Mouse (Mus musculus): ENCODE results near the gene Dennd1b. TPM values are rescaled to one million over a fixed set of nuclear protein-coding genes. Genes with fewer than 3 reads are reported as not detected.
A peak's percentile ranks its signal among the peaks of the same experiment; 100 is the strongest.

The Dennd1b gene
- 10.9 and 14.3 TPM in 2 replicates for polyA plus RNA-seq (2016; fragmentation: Nextera tagmentation; extraction: Ambion mirVana)

DNA sequence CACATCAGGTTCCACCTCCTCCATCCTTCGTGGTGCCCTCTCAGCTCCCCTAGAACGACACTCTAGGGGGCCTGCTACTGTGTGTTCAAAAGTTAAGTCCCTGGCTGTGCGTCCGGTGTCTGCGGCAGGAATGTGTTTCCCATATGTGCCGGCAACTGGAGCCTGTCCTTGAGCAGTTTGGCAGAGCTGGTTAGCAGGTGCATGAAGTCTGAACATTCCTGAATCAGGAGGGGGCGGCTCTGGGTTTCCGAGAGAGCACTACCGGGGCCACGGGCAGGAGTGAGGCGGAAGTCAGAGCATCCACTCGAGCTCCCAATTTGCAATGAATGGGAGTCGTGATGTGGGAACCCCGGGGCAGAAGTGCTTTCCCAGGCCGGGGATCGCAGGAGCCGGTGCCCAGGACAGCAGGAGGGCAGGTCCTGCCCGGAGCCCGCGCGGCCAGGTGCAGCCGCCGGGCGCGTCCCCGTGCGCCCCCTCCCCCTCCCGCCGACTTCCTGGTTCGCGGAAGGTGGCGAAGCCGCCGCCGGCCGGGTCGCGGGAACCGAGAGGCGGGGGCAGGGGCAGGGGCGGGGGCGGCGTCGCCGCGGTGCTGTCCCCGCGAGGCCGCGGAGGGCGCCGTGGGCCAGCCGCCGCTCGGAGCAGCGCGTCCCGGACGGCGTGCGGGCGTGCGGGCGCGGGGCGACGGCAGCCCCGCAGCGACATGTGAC, at the start of gene Dennd1b:
Gene Dennd1b, plus strand, starts transcription at position 275 of the 707 bp plus-strand sequence.
- no peaks in the 10 kb centered on the region for H3K27me3 ChIP-seq
- no peaks in the 10 kb centered on the region for H3K9me3 ChIP-seq (replicated peaks)
- peaks cover 5% of the 10 kb centered on the region; the same call in 1 of the 2 replicates for H3K4me1 ChIP-seq
- peak within 1 kb of the TSS; percentile 92 for H3K4me3 ChIP-seq
- no peaks in the 10 kb centered on the region for H3K36me3 ChIP-seq
- peak within 1 kb of the TSS; percentile 94 for H3K9ac ChIP-seq
- WGBS: under 1% methylated on average over 38 of the region's 69 CpGs
- peak; percentile 85 for ATAC-seq (ENCODE audit: low FRiP score)
- peak within 1 kb of the TSS; percentile 89 for H3K27ac ChIP-seq
- peak within 1 kb of the TSS; percentile 70 for H3K4me2 ChIP-seq (replicated peaks)

DNA sequence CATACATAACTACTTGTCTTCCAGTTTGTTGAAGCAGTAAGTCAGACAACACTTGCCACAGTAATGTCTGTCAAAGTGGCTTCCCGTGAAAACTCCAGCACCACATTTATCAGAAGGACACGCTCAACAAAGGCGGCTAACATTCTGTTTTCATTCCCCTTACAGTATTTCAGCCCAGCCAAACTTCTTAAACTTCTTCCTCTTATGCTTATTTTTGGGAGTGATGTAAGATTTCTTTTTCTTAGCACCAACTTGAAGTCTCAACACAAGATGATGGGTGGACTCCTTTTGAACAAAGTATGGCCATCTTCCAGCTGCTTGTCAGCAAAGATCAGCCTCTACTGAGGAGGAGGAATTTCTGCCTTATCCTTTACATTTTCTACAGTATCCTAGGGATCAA, 47.6 kb upstream of the Dennd1b start:
- Histone ChIP-seq H3K27ac (no peak overlapping the region), H3K4me3 (no peak overlapping the region), H3K4me2 (replicated peaks) (no peak overlapping the region), H3K4me1 (no peaks in the 10 kb centered on the region), H3K9me3 (replicated peaks) (no peaks in the 10 kb centered on the region), H3K27me3 (no peaks in the 10 kb centered on the region), H3K9ac (no peak overlapping the region), H3K36me3 (no peaks in the 10 kb centered on the region)
- no peak for ATAC-seq (ENCODE audit: low FRiP score)
- 93% methylated on average over 3 of the region's 3 CpGs for WGBS

DNA sequence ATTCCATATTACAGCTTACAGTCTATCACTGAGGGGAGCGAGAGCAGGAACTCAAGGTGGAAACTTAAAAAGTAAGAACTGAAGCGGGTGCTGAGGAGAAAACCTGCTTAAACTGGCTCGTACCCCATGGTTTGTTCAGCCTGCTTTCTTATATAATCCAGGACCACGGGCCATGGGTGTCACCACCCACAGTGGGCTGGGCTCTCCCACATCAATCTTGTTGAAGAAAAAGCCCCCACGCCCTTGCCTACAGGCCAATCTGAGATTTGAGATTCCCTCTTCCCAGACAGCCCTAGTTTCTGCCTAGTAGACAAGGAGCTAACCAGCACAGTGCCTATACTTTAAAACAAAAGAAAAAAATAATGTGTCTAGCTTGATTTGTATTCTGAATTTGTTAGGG, 43.6 kb upstream of the Dennd1b start:
- H3K4me2 ChIP-seq (replicated peaks): no peak overlapping the region
- no peak overlapping the region for H3K27ac ChIP-seq
- H3K9me3 ChIP-seq (replicated peaks): no peaks in the 10 kb centered on the region
- no peaks in the 10 kb centered on the region for H3K27me3 ChIP-seq
- no peak for ATAC-seq (ENCODE audit: low FRiP score)
- WGBS: 80% methylated on average over 5 of the region's 5 CpGs
- no peaks in the 10 kb centered on the region for H3K4me1 ChIP-seq
- H3K36me3 ChIP-seq: no peaks in the 10 kb centered on the region
- no peak overlapping the region for H3K9ac ChIP-seq
- no peak overlapping the region for H3K4me3 ChIP-seq

DNA sequence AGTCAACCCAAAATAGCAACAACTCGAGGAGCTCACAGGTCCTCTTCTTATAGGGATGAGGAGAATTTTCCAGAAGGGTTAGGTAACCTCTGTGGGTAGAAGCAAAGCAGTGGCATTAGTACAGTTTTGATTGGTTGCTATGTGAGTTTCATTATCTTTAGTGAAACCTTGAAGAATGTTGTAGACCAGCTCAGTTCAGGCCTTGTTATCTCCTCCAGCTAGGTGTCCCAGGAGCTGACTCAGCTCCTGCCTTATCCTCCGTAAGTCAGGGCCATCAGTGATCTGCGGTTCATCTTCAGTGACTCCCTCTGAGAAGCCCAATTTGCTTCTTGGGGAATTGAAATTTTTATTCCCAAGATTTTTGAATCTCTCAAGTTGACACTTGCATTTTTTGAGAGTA, 43.2 kb upstream of the Dennd1b start:
- Histone ChIP-seq H3K4me1 (no peaks in the 10 kb centered on the region), H3K36me3 (no peaks in the 10 kb centered on the region), H3K9me3 (replicated peaks) (no peaks in the 10 kb centered on the region), H3K4me2 (replicated peaks) (no peak overlapping the region), H3K9ac (no peak overlapping the region), H3K27me3 (no peaks in the 10 kb centered on the region), H3K27ac (no peak overlapping the region), H3K4me3 (no peak overlapping the region)
- whole genome bisulfite sequencing: 85% methylated on average over 3 of the region's 3 CpGs
- no peak for ATAC-seq (ENCODE audit: low FRiP score)

DNA sequence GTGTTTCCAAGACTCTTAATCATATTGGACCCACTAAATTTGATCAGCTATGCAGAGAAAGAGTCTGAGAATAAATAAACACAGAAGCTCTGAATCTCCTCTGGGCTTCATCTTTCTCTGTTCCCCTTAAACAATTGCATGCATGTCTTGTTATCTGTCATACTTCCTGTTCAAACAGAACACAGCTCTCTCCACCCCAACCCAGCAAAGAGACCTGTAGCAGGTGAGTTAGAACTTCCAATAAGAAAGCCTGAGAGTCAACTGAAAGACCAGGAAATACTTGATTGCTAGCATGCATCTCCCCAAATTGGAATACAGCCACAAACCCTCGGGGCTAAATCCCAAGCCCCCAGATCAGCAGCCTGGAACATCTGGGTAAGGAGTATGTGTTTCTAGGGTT, 42.4 kb upstream of the Dennd1b start:
- H3K36me3 ChIP-seq: no peaks in the 10 kb centered on the region
- H3K27ac ChIP-seq: no peak overlapping the region
- WGBS: 68% methylated on average over 1 of the region's 1 CpGs
- no peak overlapping the region for H3K4me2 ChIP-seq (replicated peaks)
- H3K4me1 ChIP-seq: no peaks in the 10 kb centered on the region
- H3K9me3 ChIP-seq (replicated peaks): no peaks in the 10 kb centered on the region
- ATAC-seq (ENCODE audit: low FRiP score): no peak
- H3K9ac ChIP-seq: no peak overlapping the region
- no peak overlapping the region for H3K4me3 ChIP-seq
- no peaks in the 10 kb centered on the region for H3K27me3 ChIP-seq

DNA sequence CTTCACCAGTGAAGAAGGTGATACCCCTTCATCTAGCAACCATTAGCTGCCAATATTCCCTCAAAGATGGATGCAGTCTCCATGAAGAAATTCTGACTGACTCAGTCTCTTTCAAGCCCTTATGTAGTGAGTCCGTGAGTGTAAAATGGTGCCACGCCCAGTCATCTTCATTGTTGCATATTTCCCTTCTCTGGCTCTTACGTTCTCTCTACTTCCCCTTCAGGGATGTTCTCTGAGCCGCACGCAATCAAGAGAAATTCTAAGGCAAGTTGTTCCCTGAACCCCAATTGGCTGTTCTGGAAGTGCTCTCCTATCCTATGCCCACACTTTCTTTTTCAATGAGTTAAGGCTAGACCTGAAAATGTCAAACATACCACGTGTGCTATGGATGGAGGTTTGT, 40.3 kb upstream of the Dennd1b start:
- Histone ChIP-seq H3K9ac (no peak overlapping the region), H3K9me3 (replicated peaks) (no peaks in the 10 kb centered on the region), H3K4me1 (no peaks in the 10 kb centered on the region), H3K4me3 (no peak overlapping the region), H3K4me2 (replicated peaks) (no peak overlapping the region), H3K27ac (no peak overlapping the region), H3K27me3 (no peaks in the 10 kb centered on the region), H3K36me3 (no peaks in the 10 kb centered on the region)
- no peak for ATAC-seq (ENCODE audit: low FRiP score)
- 90% methylated on average over 6 of the region's 6 CpGs for WGBS

DNA sequence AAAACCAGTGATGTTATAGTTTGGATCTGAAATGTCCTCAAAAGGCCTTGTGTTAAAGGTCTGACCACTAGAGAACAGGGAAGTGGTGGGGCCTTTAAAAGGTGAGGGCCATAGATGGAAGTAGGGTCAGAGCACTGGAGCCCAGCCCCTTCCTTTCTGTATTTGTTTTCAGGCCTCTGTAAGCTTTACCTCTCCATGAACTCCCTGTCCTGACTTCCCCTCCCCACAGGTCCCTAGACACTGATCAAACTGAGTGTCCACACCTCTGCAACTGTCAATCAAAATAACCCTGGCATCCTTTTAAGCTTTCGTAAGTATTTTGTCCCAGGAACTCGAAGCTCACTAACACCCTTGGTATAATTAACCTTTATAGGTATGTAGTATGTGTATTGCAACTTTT, 39.0 kb upstream of the Dennd1b start:
- Histone ChIP-seq H3K27ac (no peak overlapping the region), H3K4me2 (replicated peaks) (no peak overlapping the region), H3K4me3 (no peak overlapping the region), H3K9me3 (replicated peaks) (no peaks in the 10 kb centered on the region), H3K36me3 (no peaks in the 10 kb centered on the region), H3K9ac (no peak overlapping the region), H3K27me3 (no peaks in the 10 kb centered on the region), H3K4me1 (no peaks in the 10 kb centered on the region)
- no peak for ATAC-seq (ENCODE audit: low FRiP score)
- WGBS: 80% methylated on average over 2 of the region's 2 CpGs

DNA sequence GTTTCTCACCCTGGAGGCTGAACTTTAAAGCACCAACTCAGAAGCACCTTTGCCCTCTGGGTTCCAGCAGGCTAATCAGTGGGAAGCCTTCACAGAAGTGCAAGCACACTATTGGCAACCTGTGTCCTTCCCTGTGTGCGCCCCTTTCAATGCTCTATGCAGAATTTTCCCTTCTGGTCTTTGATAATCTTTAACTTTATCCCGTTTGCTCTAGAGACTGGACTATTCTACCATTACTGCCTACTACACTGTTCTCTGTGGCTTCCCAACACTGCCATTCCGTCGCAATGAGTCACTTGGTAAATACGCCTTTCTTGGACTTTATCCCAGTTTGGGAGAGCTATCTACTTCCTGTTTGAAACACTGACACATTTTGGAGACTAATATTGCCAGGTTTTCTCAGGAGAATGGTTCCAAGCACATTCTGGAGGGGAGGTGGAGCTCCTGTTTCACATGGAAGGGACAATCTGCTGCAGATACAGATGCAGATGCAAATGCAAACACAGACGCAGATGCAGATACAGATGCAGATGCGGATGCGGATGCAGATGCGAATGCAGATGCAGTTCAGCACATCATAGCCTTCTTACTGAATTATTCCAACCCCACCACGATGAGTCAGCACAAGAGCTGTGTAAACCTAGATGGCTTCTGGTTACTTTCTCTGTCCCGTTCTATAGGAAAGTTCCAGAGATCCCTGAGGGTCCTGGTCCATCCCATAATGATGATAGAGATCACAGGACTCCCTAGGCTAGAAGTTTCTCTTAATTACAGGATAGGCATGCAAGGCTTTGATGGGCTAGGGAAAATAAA, 34.4 kb upstream of the Dennd1b start:
- H3K27ac ChIP-seq: no peak overlapping the region
- H3K9ac ChIP-seq: no peak overlapping the region
- H3K4me3 ChIP-seq: no peak overlapping the region
- no peaks in the 10 kb centered on the region for H3K27me3 ChIP-seq
- WGBS: 84% methylated on average over 11 of the region's 11 CpGs
- H3K4me1 ChIP-seq: no peaks in the 10 kb centered on the region
- H3K9me3 ChIP-seq (replicated peaks): no peaks in the 10 kb centered on the region
- no peak for ATAC-seq (ENCODE audit: low FRiP score)
- H3K36me3 ChIP-seq: no peaks in the 10 kb centered on the region
- H3K4me2 ChIP-seq (replicated peaks): no peak overlapping the region

DNA sequence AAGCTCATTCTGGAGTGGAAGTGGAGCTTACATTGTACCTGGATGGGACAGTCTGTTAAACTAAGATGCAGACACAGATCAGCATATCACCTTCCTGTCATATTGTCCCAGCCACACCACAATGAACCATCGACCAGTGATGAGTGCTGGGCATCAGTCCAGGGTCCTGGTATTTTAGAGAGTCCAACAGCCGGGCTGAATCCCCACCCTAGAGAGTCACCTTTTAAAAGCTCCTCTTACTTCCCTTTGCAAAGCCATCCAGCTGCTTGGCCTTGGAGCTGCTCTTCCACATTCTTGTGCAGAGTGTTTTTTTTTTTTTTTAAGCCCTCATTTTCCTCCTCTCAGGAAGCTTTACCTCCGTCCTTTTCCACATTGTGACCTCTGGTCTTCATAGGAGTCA, 33.2 kb upstream of the Dennd1b start:
- Histone ChIP-seq H3K36me3 (no peaks in the 10 kb centered on the region), H3K27ac (no peak overlapping the region), H3K9me3 (replicated peaks) (no peaks in the 10 kb centered on the region), H3K9ac (no peak overlapping the region), H3K27me3 (no peaks in the 10 kb centered on the region), H3K4me2 (replicated peaks) (no peak overlapping the region), H3K4me1 (no peaks in the 10 kb centered on the region), H3K4me3 (no peak overlapping the region)
- ATAC-seq (ENCODE audit: low FRiP score): no peak
- 73% methylated on average over 3 of the region's 3 CpGs for WGBS

DNA sequence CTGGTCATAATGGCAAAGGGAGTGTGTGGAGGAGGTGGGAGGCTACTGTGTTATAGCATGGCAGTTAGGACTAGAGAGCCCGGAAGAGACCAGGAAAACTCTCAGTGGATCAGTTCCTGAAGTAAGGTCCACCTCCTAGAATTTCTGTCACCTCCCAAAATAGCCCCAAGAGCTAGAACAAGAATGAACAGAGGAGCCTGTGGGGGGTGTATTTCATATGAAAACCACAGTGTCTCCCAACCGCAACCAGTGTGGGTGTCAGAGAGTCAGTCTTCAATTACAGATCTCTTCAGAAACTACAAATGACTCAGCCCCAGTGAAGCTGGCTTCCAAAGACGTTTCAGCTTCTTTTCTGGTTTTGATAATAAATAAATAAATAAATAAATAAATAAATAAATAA, 32.4 kb upstream of the Dennd1b start:
- H3K27me3 ChIP-seq: no peaks in the 10 kb centered on the region
- no peaks in the 10 kb centered on the region for H3K4me1 ChIP-seq
- H3K9me3 ChIP-seq (replicated peaks): no peaks in the 10 kb centered on the region
- no peak for ATAC-seq (ENCODE audit: low FRiP score)
- WGBS: 82% methylated on average over 3 of the region's 3 CpGs
- H3K9ac ChIP-seq: no peak overlapping the region
- no peak overlapping the region for H3K4me3 ChIP-seq
- no peak overlapping the region for H3K4me2 ChIP-seq (replicated peaks)
- H3K27ac ChIP-seq: no peak overlapping the region
- no peaks in the 10 kb centered on the region for H3K36me3 ChIP-seq

DNA sequence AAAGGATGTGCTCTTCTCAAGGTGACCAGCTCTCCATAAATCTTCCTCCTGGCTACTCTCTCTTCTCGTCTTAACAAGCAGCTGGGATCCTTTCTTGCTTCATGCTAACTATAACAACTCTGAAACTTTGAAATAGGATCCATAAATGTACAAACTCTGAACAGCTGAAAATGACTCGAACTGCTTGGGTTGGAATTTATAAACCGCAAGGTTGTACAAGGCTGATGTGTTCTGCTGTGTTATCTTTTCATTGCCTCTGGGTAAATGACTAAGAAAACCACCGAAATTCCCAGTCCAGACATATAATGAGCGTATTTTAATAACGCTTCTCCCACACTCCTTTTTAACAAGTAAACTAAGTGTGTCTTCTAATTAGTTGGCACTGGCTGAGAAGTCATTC, 27.1 kb upstream of the Dennd1b start:
- WGBS: 90% methylated on average over 6 of the region's 6 CpGs
- no peaks in the 10 kb centered on the region for H3K9me3 ChIP-seq (replicated peaks)
- no peak overlapping the region for H3K9ac ChIP-seq
- no peak for ATAC-seq (ENCODE audit: low FRiP score)
- no peaks in the 10 kb centered on the region for H3K4me1 ChIP-seq
- no peaks in the 10 kb centered on the region for H3K36me3 ChIP-seq
- H3K4me2 ChIP-seq (replicated peaks): no peak overlapping the region
- no peak overlapping the region for H3K4me3 ChIP-seq
- H3K27me3 ChIP-seq: no peaks in the 10 kb centered on the region
- H3K27ac ChIP-seq: no peak overlapping the region

DNA sequence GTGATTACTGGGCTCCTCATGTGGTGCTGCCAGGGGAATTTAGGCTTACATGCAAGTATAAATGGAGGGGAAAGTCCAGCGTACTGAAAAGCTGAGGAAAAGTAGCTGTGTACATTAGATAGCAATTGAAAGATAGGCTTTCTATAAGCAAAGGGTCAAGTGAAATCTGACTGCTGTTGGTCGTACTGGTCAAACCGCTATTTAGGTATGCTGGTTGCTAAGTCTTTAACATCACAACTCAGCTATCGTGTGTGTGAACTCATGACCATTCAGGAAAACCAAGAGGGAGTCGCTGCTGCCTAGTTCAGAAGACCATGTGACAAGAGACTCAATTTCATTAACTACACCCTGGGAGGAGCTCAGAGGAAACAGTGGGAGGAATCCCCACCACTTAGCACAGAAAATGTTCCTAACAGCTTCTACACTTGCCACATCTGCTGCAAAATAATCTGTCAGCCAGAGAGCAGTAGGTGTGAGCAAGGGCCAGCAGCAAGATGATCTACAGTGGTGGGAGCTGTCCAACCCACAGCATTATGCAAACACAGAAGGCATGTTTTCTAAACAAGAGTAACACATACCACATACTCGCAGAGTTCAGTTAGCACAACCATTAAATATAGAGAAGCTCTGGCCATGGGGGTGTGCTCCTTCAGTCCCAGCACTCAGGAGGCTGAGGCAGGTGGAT, 25.4 kb upstream of the Dennd1b start:
- Histone ChIP-seq H3K27me3 (no peaks in the 10 kb centered on the region), H3K4me1 (no peaks in the 10 kb centered on the region), H3K27ac (no peak overlapping the region), H3K36me3 (no peaks in the 10 kb centered on the region), H3K4me3 (no peak overlapping the region), H3K4me2 (replicated peaks) (no peak overlapping the region), H3K9ac (no peak overlapping the region), H3K9me3 (replicated peaks) (no peaks in the 10 kb centered on the region)
- no peak for ATAC-seq (ENCODE audit: low FRiP score)
- 83% methylated on average over 6 of the region's 6 CpGs for WGBS

Data from hindbrain, embryonic 12.5 days (tissue).